Mouse (Mus musculus) megakaryocyte, embryonic 14.5 days (primary cell): ENCODE results near the gene Unc80.

ENCODE experiments used
- FLI1 ChIP-seq: IDR thresholded peaks from 2 replicates; pipeline ENCODE4 v1.6.1; 2012; ENCODE audit warnings: low read length, inconsistent platforms, mixed read lengths
- GATA1 ChIP-seq: IDR thresholded peaks from 3 replicates; pipeline ENCODE4 v1.6.1; 2012; ENCODE audit warnings: mixed read lengths, low read length, inconsistent platforms, borderline replicate concordance

DNA sequence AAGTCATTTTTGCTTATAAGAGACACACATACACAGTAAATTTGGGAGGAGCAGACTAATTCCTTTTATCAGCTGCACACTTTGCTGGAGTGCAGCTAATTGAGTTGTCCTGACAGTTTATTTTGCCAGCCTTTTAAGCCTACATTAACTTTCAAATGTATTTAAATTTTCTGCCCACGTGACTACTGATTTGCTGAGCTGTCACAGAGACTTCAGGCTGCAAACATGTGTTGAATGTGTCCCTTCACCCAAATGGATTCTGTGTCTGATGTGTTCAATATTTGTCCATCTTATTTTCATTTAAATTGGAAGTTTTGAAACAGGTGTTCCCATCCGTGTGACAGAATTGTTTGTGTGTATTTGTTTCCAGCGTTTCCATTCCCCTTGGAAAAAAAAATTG is 223.6 kb downstream of the Unc80 start:
- TF ChIP-seq FLI1 = no peak
- TF ChIP-seq GATA1 = no peak
